Mouse (Mus musculus) heart, postnatal 4 days (tissue): ENCODE measurements at regions not wholly inside any gene's neighbourhood (a gene's known extent, or its start where the extent isn't known, plus 50 kb on each side); places are given as distances from the start of the nearest gene placed in this dataset.

ENCODE experiments used
- DNase-seq: peaks from one replicate; pipeline ENCODE4 v3.0.0; 2021

DNA sequence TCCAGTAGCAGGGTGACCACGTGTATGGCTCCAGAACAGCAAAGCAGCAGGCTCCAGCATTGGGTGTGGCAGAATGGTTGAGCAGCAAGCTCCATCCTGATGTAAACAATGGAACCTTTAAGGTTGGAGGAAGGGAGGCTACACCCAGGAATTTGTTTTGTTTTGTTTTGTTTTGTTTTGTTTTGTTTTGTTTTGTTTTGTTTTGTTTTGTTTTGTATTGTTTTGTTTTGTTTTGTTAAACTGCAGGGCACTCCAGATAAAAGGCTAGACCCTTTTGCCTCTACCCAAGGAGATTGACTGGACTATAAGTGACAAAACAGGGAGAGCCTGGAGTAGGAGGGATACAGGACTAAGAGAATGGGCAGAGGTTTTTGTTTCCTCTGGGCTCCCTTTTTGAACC is 647.5 kb downstream of the Kcnj3 start:
- no peak for DNase-seq

DNA sequence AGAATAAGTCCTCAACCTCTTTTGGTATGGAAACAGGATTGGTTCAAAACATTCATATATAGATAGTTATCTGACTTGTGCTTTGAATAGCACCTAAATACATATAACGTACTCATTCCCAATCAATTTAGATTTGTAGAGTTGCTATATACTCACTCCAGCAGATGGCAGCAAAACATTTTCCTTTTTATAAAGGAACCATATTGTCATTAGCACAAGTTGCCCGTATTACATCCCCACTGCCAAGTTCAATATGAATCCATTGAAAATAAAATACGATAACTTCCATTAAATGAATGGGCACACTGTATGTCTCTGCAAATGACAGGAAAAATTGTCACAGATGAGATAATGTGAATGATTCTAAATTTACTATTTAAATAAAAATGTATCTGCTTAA is 673.8 kb downstream of the Kcnj3 start:
- no peak for DNase-seq

DNA sequence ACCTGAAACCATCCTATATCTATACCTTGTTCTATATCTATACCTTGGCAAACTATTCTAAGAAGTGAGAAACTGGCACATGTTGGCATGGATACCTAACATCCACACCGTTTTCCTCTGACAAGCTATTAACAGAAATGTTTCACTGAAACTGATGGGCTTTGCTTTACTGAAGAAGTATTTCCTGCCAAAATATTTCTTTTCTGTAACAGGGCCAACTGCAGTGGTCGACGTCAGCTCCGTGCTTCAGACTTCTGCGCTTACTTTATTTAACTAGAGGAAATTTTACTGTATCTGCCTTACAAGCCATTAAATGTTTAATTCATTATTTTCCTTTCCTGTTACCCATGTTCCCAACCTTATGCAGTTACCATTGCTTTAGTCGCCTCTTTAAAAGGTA is 674.2 kb downstream of the Kcnj3 start:
- DNase-seq = no peak

DNA sequence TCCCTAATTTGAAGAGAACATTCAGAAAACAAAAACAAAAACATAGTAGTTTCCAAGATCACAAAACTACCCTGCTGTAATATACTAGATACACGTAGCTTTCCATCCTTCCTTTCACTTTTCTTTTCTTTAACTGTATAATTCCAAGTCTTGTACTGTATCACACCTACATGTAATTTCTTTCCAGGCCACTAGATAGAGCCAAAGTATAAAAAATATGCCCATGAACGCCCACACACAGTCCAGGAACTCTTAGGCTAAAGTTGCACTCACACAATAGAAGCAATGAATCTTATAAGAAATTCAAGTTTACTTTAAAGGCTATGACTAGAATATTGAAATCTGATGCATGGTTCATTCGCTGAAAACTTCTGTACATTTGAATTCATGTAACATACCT is 678.7 kb downstream of the Kcnj3 start:
- DNase-seq = peak; percentile 12

DNA sequence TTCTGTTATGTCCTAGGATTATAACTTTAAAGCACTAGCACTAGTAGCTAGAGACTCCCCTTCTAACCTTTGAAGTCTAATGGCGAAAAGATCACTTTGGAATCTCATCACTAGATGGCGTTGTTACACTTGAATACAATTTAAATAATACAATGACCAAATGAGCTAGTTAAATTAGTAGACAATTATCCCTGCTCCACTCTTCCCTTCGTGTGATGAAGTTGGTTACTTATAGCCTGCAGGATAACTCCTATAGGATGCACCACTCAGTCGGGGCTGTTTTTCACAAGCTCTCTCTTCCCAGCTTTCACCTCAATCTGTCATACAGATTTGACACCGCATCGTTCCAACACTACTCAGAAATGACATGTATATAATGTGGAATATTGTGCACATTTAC is 683.6 kb downstream of the Kcnj3 start:
- peak; percentile 4 for DNase-seq

DNA sequence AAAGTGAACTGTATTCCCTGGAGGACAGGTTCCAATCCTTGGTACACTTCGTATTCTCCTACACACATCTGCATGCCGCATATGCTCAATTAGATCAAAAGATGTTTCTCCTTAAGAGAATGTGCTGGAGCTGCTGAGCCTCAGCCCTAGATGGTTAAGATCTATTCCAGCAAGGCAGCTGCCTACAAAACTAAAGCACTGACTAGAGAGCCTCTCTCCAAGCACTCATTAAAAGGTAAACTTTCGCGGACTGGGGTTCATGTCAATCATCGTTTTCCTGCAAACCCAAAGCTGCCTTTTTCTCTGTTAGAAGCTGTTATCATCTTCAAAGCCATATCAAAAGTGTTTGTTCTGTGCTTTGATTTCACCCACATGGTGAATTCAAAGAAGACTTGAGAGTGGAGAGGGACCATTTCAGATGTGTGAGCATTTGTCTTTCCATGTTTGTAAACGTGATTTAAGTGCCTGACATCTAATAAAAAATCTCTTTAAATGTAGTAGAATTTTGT is 711.4 kb downstream of the Kcnj3 start:
- DNase-seq = no peak

DNA sequence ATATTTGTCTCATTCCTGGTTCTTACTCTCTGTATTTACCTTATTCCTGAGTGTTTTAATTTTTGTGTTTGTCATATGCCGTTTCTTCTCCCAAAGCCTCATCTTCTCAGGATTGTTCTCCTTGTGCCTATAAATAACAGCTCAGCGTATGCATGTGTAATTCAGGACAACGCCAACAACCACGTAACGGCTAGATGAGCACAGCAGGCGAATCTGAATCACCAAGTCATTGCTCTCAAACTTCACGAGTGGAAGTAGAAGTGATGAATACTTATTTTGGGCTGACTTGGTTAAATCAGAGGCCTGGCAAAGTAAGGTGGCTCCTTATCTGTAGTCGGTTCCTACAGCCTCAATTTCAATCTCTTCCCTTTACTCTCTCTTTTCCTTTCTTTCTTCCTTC is 760.7 kb downstream of the Kcnj3 start:
- no peak for DNase-seq

DNA sequence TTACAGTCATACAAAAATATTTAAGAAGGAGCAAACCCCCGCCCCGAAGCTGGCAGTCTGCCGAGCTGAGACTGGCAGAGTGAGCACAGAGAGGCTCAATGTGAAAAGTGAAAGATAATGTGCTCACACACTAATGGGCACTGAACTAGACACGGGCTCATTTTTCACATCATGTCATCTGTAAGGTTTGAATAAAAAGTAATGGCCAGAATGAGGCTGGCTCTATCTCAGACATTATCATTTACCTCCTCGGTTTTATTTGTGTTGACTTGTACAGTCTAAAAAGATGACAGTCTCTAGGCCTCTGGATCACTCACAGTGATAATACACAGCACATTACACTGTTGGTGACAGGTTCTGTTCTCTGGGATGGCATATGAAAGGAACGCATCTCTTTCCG is 791.7 kb downstream of the Kcnj3 start:
- DNase-seq = no peak

DNA sequence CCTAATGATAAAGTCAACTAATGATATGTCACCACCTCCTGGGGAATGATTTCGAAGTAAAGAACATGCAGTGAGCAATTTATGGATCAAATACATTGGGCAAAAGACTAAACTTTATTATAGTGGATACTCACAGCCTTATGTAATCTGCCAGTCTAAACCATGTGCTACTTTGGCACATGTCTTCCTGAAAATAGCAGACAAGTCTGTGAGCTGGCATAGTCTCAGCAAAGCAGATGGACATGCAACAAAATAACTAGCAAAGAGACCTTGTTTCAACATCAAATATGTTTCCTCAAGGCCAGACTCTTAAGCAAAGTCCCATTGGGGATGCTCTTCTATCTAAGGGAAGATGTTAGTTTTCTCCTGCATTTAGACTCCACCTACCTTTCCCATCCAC is 797.3 kb downstream of the Kcnj3 start:
- no peak for DNase-seq

DNA sequence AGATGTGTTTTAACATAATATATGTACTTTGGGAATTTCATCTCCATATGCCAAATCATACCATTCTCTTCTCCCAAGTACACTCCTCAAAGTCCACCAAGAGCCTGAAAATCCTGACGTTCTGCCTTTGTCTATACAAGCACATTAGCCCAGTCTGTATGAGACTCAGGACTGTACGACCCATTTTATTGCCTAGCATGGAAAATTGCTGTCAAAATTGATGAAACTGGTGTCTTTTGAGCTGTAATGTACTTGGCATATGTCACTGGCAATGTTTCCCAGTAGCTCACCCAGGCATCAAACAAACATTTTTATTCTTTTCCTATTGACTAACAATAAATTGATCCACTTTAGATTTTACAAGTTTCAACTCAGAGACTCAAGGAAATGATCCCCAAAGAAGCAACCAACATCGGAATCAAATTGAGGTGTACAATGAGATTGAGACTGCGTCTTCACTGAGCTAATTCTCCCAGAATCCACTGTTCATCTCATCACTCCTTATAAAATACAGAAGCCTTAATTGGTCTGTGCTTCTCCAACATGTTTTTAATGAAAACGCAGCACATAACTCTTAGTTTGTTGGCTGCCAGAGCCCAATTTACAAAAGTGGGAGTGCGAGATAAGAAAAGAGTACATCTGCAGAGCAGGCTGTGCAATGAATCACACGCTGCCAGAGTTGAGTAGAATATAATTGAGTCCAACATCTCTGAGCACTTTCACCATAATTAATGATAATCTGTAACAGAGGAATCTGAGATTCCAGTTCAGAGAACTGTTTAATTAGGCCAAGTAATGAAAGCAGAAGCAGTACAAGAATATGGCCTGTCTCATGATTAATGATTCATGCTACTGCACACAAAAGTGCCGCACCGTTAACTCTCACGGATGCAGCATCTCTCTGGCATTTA is 821.5 kb downstream of the Kcnj3 start:
- no peak for DNase-seq

DNA sequence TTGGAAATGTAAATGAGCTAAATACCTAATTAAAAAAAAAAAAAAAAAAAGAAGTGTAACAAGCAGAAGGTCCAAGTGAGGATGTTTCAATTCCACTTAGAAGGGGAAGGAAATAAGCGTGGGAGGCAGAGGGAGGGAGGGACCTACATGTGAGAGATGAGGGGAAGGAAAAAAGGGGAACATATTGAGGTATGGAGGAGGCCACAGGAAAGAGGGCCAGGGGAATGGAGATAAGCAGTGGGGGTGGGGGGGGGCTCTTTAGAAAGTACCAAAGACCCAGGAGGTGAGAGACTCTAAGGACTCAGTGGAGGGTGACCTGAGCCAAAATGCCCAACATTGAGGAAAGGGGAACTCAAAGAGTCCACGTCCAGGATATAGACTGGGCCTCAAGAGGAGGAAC is 818.9 kb downstream of the Nr4a2 start:
- DNase-seq = no peak

DNA sequence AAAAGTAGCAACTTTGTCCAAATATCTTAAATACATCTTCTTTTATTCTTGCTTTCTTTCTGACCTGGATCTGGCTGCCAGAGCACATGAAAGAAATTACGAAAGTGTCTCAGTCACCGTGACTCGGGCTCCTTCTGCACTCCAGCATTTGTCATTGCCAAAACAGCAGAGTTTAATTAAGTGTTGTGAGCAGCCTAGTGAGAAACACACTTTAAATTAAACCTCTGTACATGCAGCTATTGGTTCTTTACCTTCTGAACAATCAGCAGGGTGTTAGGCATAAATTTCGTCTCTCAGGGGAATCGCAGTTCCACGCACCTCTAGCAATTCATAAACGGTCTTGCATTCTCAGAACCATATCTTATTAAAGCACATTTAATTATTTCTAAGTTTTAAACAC is 802.1 kb downstream of the Nr4a2 start:
- DNase-seq = no peak

DNA sequence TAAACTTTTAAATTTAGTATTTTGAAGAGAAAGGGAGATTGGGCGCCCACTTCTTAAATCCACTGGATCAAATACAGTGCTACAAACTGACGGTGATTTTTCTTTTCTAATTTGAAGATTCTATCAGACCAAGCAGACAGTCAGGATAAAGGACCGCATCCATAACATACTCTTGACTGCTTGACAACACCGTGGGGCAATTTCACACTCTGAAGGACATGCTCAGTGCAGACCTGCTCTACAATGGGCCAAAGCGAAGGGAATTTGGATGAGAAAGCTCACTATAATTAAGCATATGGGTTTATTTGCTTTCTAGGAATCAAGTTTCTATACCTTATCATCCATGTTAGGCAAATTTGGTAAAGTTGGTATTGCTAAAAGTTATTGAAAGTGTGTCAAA is 801.3 kb downstream of the Nr4a2 start:
- no peak for DNase-seq

DNA sequence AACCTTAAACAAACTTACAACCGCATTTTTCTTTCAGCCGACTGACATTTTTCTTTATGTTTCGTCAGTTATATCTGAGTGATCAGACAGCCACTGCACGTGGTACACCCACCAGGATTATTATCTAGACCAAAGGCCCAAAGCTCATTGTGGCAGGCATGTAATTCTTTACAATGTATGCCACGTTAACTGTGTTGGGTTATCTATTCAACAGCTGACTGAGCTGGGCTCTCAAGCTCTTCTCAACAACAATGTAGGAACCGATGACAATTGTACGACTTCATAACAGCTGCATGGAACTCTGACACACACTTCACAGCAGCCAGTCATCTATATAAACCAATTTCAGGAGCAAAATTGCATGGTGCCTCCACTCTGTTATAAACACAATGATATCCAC is 787.8 kb downstream of the Nr4a2 start:
- no peak for DNase-seq

DNA sequence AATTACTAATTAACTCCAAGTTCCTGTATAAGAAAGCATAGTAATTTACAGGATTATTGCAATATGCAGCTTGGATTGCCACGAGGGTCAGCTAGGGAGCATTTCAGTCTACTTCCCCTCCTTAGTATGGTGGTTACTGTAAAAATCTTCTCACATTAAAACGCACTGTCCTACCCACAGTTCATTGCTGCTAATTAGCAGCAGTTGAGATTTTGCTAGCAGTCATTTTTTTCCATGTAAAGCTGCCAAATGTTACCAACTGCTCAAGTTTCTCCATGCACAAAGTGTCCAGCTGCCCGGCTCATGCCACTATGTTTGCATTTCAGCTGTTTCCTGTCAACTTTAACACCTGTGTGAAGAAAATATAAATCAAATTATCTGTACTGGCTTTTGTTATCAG is 759.7 kb downstream of the Nr4a2 start:
- no peak for DNase-seq
